Mouse (Mus musculus) hindbrain, embryonic 11.5 days (tissue): ENCODE data around the gene Prmt7. TPM values are rescaled to one million over a fixed set of nuclear protein-coding genes. Genes with fewer than 3 reads are reported as not detected.

Experiments used
- ATAC-seq: fragments of 200-750 bp; cut with Nextera tagmentation; 2 replicates; pipeline ENCODE4 v1.8.0; 2017; ENCODE audit warnings: mild to moderate bottlenecking, moderate TSS enrichment, moderate library complexity; ENCODE audit not compliant: low FRiP score
- DNase-seq: peaks from one replicate; pipeline ENCODE4 v3.0.0-alpha.2; 2015; ENCODE audit warnings: low spot score
- H3K27ac ChIP-seq: fragments of 300-500 bp; sonication (generic); 2 replicates; pipeline ENCODE4 v1.5.1; 2014; ENCODE audit warnings: mild to moderate bottlenecking, low read depth, low read length
- H3K27me3 ChIP-seq: fragments of 300-500 bp; sonication (generic); 2 replicates; pipeline ENCODE4 v1.6.1; 2014; ENCODE audit warnings: mild to moderate bottlenecking, low read length, moderate library complexity, mixed read lengths; ENCODE audit not compliant: control insufficient read depth, insufficient read depth
- H3K36me3 ChIP-seq: fragments of 300-500 bp; sonication (generic); 2 replicates; pipeline ENCODE4 v1.6.1; 2014; ENCODE audit warnings: mild to moderate bottlenecking, low read length, moderate library complexity, mixed read lengths; ENCODE audit not compliant: control insufficient read depth, insufficient read depth
- H3K4me1 ChIP-seq: fragments of 300-500 bp; sonication (generic); replicated peaks from 2 replicates; pipeline ENCODE4 v1.6.1; 2014; ENCODE audit warnings: low read length, mixed read lengths; ENCODE audit not compliant: control insufficient read depth, insufficient read depth
- H3K4me2 ChIP-seq: fragments of 300-500 bp; sonication (generic); replicated peaks from 2 replicates; pipeline ENCODE4 v1.6.1; 2014; ENCODE audit warnings: mild to moderate bottlenecking, low read depth, low read length
- H3K4me3 ChIP-seq: fragments of 300-500 bp; sonication (generic); 2 replicates; pipeline ENCODE4 v1.5.1; 2014; ENCODE audit warnings: low read depth, low read length
- H3K9ac ChIP-seq: fragments of 300-500 bp; sonication (generic); 2 replicates; pipeline ENCODE4 v1.6.1; 2014; ENCODE audit warnings: low read depth, low read length
- H3K9me3 ChIP-seq: fragments of 300-500 bp; sonication (generic); 2 replicates; pipeline ENCODE4 v1.6.1; 2016; ENCODE audit warnings: low read length; ENCODE audit not compliant: control insufficient read depth
- WGBS: fragments of 180-500 bp; shearing (Covaris S2); extraction: QIAGEN DNeasy Blood & Tissue Kit; methylation state at CpG from one replicate; pipeline ENCODE4 v1.1.7; 2014; 5-methylcytosine and 5-hydroxymethylcytosine counted together
- polyA plus RNA-seq: library from polyadenylated mRNA; unstranded; fragments of >200 nt; fragmentation: Nextera tagmentation; extraction: Ambion mirVana; gene quantifications from 2 replicates; pipeline ENCODE4 v1.2.1, GENCODE M21; 2014

Gene Prmt7
- polyA plus RNA-seq, 1 experiment from 2014 or later = 55.1 TPM

DNA sequence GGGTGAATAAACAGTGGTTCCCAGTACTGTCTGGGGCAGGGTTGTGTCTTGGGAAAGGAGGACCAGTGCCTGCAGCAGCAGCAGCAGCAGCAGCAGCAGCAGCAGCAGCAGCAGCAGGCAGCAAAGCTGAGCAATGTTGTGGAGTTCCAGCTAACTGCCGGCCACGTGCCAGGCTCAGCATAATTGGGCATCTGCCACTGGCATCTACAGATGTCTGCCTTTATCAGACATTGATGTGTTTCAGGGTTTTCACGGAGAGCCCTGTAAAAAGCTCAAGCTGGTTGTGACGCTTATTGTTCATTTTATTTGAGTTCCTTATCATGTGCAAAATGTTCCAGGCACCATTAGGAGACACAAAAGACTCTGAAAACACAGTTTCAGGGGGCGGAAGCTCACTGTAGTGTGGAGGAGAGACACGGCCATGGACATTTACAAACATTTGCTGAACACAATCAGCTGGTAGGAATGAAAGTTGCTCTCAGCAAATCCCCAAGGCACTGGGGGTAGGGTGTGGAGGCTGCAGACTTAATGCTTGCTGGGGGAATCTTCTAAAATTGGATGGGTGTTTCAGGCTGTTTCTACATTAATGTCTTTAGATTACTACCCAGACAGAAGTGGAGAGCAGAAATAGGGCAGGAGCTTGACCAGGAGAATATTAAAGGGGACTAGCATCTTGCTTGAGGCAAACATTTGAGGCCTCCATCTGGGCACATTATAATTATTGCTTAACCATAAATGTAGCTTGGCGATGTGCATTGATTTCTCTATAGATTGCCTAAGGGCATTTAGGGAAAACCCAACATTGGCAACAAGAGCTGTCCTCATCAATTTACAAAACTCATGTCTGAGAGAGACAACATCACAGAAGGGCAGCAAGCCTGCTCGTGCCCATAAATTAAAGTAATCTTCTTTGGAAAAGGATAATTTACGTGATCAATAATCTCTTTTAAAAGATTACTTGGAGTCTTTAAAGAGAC lies 90.3 kb downstream of the Prmt7 start:
- Histone ChIP-seq H3K9ac (no peak overlapping the region), H3K4me1 (no peaks in the 10 kb centered on the region), H3K27ac (peak overlapping the region; percentile 58), H3K4me2 (no peak overlapping the region), H3K9me3 (no peaks in the 10 kb centered on the region), H3K27me3 (no peaks in the 10 kb centered on the region), H3K36me3 (no peaks in the 10 kb centered on the region), H3K4me3 (no peak overlapping the region)
- no peak for ATAC-seq
- DNase-seq = no peak
- WGBS = 72% methylated on average over 9 of the region's 9 CpGs

Other genes starting within 250 kb of the Prmt7 start
- gene Slc12a4, start 244.8 kb upstream of the Prmt7 start, polyA plus RNA-seq = 7.8 and 8.4 TPM in 2 replicates
- gene Dpep3, start 231.5 kb upstream of the Prmt7 start, polyA plus RNA-seq = not detected in 2 replicates
- 16.4 and 22.0 TPM in 2 replicates for gene Dus2, start 219.6 kb upstream of the Prmt7 start, polyA plus RNA-seq
- 0.15 TPM in 1 of 2 replicates, not detected in the other for gene Dpep2nb, start 205.0 kb upstream of the Prmt7 start, polyA plus RNA-seq
- 21.2 and 21.3 TPM in 2 replicates for gene Ddx28, start 199.1 kb upstream of the Prmt7 start, polyA plus RNA-seq
- 4.2 and 8.1 TPM in 2 replicates for gene Nfatc3, start 152.1 kb upstream of the Prmt7 start, polyA plus RNA-seq
- 1.5 and 2.1 TPM in 2 replicates for gene Esrp2, start 74.0 kb upstream of the Prmt7 start, polyA plus RNA-seq
- gene Pla2g15, start 60.5 kb upstream of the Prmt7 start, polyA plus RNA-seq = 4.4 and 5.2 TPM in 2 replicates
- gene Slc7a6, start 42.1 kb upstream of the Prmt7 start, polyA plus RNA-seq = 84.4 and 88.9 TPM in 2 replicates
- 46.1 and 46.2 TPM in 2 replicates for gene Slc7a6os, start within 50 bp of the Prmt7 start, polyA plus RNA-seq
- gene Smpd3, start 127.1 kb downstream of the Prmt7 start, polyA plus RNA-seq = 10.4 and 13.0 TPM in 2 replicates
- gene Zfp90, start 204.4 kb downstream of the Prmt7 start, polyA plus RNA-seq = 31.4 and 34.1 TPM in 2 replicates